Mouse (Mus musculus): ENCODE measurements at regions not wholly inside any gene's neighbourhood (a gene's known extent, or its start where the extent isn't known, plus 50 kb on each side); places are given as distances from the start of the nearest gene placed in this dataset.

- TF ChIP-seq EP300 (IDR thresholded peaks at IDR 0.05), result no peak
- peak; percentile 93 for TF ChIP-seq CTCF (IDR thresholded peaks at IDR 0.05)
Measured at GRCm38 (mm10) chr13:42575725-42576426, 104.5 kb upstream of the Phactr1 start.
